Mouse (Mus musculus) liver, embryonic 15.5 days (tissue): ENCODE results near the gene Xpo4. TPM values are rescaled to one million over a fixed set of nuclear protein-coding genes. Genes with fewer than 3 reads are reported as not detected.

Experiments
- ATAC-seq: fragments of 200-750 bp; cut with Nextera tagmentation; 2 replicates; pipeline ENCODE4 v1.8.0; 2017; ENCODE audit warnings: moderate number of reproducible peaks, mild to moderate bottlenecking, moderate library complexity; ENCODE audit not compliant: insufficient read depth
- H3K27ac ChIP-seq: fragments of 300-500 bp; sonication (generic); replicated peaks from 2 replicates; pipeline ENCODE4 v1.5.1; 2015; ENCODE audit warnings: mild to moderate bottlenecking, inconsistent platforms
- H3K27me3 ChIP-seq: fragments of 300-500 bp; sonication (generic); 2 replicates; pipeline ENCODE4 v1.6.1; 2015; ENCODE audit warnings: mild to moderate bottlenecking, inconsistent platforms
- H3K36me3 ChIP-seq: fragments of 300-500 bp; sonication (generic); replicated peaks from 2 replicates; pipeline ENCODE4 v1.6.1; 2015; ENCODE audit warnings: moderate library complexity, mild to moderate bottlenecking, inconsistent platforms
- H3K4me1 ChIP-seq: fragments of 300-500 bp; sonication (generic); replicated peaks from 2 replicates; pipeline ENCODE4 v1.6.1; 2015; ENCODE audit warnings: inconsistent platforms
- H3K4me2 ChIP-seq: fragments of 300-500 bp; sonication (generic); 2 replicates; pipeline ENCODE4 v1.6.1; 2015; ENCODE audit warnings: moderate library complexity, mild to moderate bottlenecking, inconsistent platforms
- H3K4me3 ChIP-seq: fragments of 300-500 bp; sonication (generic); replicated peaks from 2 replicates; pipeline ENCODE4 v1.5.1; 2015; ENCODE audit warnings: mild to moderate bottlenecking, inconsistent platforms
- H3K9ac ChIP-seq: fragments of 300-500 bp; sonication (generic); 2 replicates; pipeline ENCODE4 v1.6.1; 2015; ENCODE audit warnings: moderate library complexity, mild to moderate bottlenecking, inconsistent platforms
- H3K9me3 ChIP-seq: fragments of 300-500 bp; sonication (generic); replicated peaks from 2 replicates; pipeline ENCODE4 v1.6.1; 2016; ENCODE audit warnings: inconsistent platforms
- WGBS: fragments of 180-500 bp; shearing (Covaris S2); methylation state at CpG from one replicate; pipeline ENCODE4 v1.1.7; 2015; ENCODE audit warnings: mixed read lengths; ENCODE audit not compliant: insufficient replicate concordance; 5-methylcytosine and 5-hydroxymethylcytosine counted together
- polyA plus RNA-seq: library from polyadenylated mRNA; unstranded; fragments of >200 nt; fragmentation: Nextera tagmentation; extraction: Ambion mirVana; gene quantifications from 2 replicates; pipeline ENCODE4 v1.2.1, GENCODE M21; 2015

The Xpo4 gene
- polyA plus RNA-seq, 1 experiment from 2014 or later: 11.8 TPM

DNA sequence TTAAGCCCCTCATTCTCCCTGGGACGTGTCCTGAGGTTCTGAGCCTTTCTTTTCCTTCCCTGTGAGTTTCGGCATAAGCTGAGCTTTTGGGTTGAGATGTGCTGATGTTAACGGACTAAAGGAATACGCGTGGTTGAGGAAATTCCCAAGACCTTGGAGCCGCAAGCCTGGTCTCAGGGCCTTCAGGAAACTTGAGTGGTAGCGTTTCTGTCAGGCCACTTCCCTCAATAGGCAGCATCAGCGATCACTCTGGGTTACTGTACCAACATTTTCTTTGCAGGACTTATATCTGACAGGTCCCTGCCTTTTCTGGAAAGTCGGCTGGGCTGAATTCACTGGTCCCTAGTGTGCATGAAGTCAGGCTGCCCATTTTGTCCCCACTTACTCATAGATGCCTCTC, 128.4 kb downstream of the Xpo4 start:
- Histone ChIP-seq H3K9ac (no peak overlapping the region), H3K4me2 (no peak overlapping the region), H3K27ac (no peak overlapping the region), H3K27me3 (peaks cover 10% of the 10 kb centered on the region; the same call in 1 of the 2 replicates), H3K4me1 (no peaks in the 10 kb centered on the region), H3K4me3 (no peak overlapping the region), H3K9me3 (no peaks in the 10 kb centered on the region), H3K36me3 (no peaks in the 10 kb centered on the region)
- 58% methylated on average over 9 of the region's 9 CpGs for WGBS
- no peak for ATAC-seq

GRCm38 (mm10) chr14:57535646-57536045, 129.6 kb downstream of the Xpo4 start:
- no peak overlapping the region for H3K4me2 ChIP-seq
- no peak overlapping the region for H3K4me3 ChIP-seq
- ATAC-seq: no peak
- H3K9ac ChIP-seq: no peak overlapping the region
- no peak overlapping the region for H3K27ac ChIP-seq
- no peaks in the 10 kb centered on the region for H3K9me3 ChIP-seq
- peaks cover 10% of the 10 kb centered on the region; the same call in 1 of the 2 replicates for H3K27me3 ChIP-seq
- 56% methylated on average over 6 of the region's 6 CpGs for WGBS
- no peaks in the 10 kb centered on the region for H3K36me3 ChIP-seq
- no peaks in the 10 kb centered on the region for H3K4me1 ChIP-seq

DNA sequence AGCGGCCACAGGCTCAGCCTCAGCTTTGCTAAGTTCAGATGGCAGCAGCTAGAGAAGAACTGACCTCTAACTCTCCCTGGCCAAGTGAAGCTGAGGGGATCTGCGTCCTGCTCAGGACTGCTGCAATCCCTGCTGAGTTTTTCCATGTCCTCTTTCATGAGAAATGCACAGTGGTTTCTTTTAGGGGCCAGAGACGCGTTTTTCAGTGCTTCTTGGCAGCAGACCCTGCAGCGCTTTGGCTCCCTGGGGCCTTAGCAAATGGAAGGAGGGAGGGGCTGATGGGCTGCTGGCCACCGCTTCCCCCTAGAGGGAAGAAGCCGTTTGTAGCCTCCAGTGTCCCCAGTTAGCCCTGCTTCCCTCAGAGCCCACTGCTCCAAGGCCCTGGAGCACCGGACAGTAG, 130.3 kb downstream of the Xpo4 start:
- Histone ChIP-seq H3K27me3 (peaks cover 10% of the 10 kb centered on the region; the same call in 1 of the 2 replicates), H3K27ac (no peak overlapping the region), H3K36me3 (no peaks in the 10 kb centered on the region), H3K4me1 (no peaks in the 10 kb centered on the region), H3K9me3 (no peaks in the 10 kb centered on the region), H3K4me2 (no peak overlapping the region), H3K9ac (no peak overlapping the region), H3K4me3 (no peak overlapping the region)
- no peak for ATAC-seq
- WGBS: 40% methylated on average over 8 of the region's 8 CpGs

- H3K4me2 ChIP-seq: no peak overlapping the region
- WGBS: 35% methylated on average over 5 of the region's 5 CpGs
- H3K9me3 ChIP-seq: no peaks in the 10 kb centered on the region
- 0 out of 2 replicates have a peak, but pooled peaks cover 3% of the 10 kb centered on the region for H3K4me1 ChIP-seq
- no peak for ATAC-seq
- H3K36me3 ChIP-seq: no peaks in the 10 kb centered on the region
- H3K4me3 ChIP-seq: no peak overlapping the region
- H3K27me3 ChIP-seq: peaks cover 10% of the 10 kb centered on the region; the same call in 1 of the 2 replicates
- H3K9ac ChIP-seq: no peak overlapping the region
- H3K27ac ChIP-seq: no peak overlapping the region
Measured at GRCm38 (mm10) chr14:57534346-57534745, 130.9 kb downstream of the Xpo4 start.

- H3K36me3 ChIP-seq: no peaks in the 10 kb centered on the region
- no peak for ATAC-seq
- H3K9me3 ChIP-seq: no peaks in the 10 kb centered on the region
- peaks cover 10% of the 10 kb centered on the region; the same call in 1 of the 2 replicates for H3K27me3 ChIP-seq
- 49% methylated on average over 11 of the region's 11 CpGs for WGBS
- H3K4me3 ChIP-seq: no peak overlapping the region
- no peak overlapping the region for H3K9ac ChIP-seq
- no peak overlapping the region for H3K4me2 ChIP-seq
- H3K4me1 ChIP-seq: 0 out of 2 replicates have a peak, but pooled peaks cover 3% of the 10 kb centered on the region
- no peak overlapping the region for H3K27ac ChIP-seq
Measured at GRCm38 (mm10) chr14:57533841-57534240, 131.4 kb downstream of the Xpo4 start.

- Histone ChIP-seq H3K9ac (no peak overlapping the region), H3K4me1 (0 out of 2 replicates have a peak, but pooled peaks cover 3% of the 10 kb centered on the region), H3K9me3 (no peaks in the 10 kb centered on the region), H3K36me3 (no peaks in the 10 kb centered on the region), H3K4me3 (no peak overlapping the region), H3K27me3 (peaks cover 16% of the 10 kb centered on the region; the same call in 1 of the 2 replicates), H3K27ac (no peak overlapping the region), H3K4me2 (no peak overlapping the region)
- no peak for ATAC-seq
- WGBS: 39% methylated on average over 3 of the region's 3 CpGs
Measured at GRCm38 (mm10) chr14:57533214-57533613, 132.0 kb downstream of the Xpo4 start.

DNA sequence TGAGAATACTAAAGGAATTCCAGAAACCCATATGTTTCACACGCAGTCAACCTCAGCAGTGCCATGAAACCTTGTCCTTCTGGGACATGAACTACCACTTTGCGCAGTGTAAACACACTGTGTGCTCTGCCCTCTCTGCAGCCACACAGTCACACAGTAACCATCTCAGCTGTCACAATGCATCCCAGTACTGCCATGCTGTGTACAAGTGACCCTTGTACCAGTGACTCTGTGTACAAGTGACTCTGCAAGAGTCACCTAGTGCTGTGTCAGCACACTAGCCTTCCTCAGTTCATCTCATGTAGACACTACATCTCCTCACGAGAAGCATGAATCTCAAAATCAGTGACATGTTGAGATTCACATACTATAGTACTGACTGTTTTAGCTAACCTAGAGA, 132.7 kb downstream of the Xpo4 start:
- Histone ChIP-seq H3K27me3 (peaks cover 21% of the 10 kb centered on the region), H3K9me3 (no peaks in the 10 kb centered on the region), H3K36me3 (no peaks in the 10 kb centered on the region), H3K9ac (no peak overlapping the region), H3K4me2 (no peak overlapping the region), H3K4me3 (no peak overlapping the region), H3K27ac (no peak overlapping the region), H3K4me1 (0 out of 2 replicates have a peak, but pooled peaks cover 3% of the 10 kb centered on the region)
- ATAC-seq: no peak
- 67% methylated on average over 3 of the region's 3 CpGs for WGBS

DNA sequence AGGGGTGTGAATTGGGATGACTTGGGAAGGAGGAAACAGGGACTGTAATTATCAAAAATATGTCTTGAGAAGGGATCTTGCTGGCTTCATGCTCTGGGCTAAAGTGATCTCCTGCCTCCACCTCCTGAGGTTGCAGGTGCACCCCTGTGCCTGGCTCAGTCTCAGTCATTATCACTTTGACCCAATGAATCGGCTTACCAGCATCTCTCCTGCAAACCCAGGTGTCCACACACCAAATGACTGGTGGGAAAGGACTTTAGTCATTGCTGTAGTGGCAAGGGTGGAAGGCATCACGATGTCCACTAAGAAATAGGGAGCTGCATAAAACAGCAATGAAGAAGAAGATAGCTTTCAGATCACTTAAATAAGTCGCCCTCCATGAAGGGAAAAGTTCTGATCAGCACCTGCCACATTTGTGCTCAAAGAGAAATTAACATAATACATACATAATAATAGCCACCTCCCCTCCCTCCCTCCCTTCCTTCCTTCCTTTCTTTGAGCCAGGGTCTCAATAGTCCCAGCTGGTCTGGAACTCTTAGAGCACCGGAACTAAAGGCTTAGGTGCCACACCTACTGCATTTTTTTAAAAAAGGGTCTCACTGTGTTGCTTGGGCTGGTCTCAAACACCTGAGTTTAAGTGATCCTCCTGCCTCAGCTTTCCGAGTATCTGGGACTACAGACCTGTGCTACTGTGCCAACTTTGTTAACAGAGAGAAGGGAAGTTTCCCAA, 135.3 kb downstream of the Xpo4 start:
- H3K27ac ChIP-seq: no peak overlapping the region
- H3K27me3 ChIP-seq: peaks cover 47% of the 10 kb centered on the region
- H3K9ac ChIP-seq: no peak overlapping the region
- WGBS: 48% methylated on average over 5 of the region's 5 CpGs
- H3K4me1 ChIP-seq: peaks cover 14% of the 10 kb centered on the region
- no peaks in the 10 kb centered on the region for H3K9me3 ChIP-seq
- ATAC-seq: no peak
- H3K4me3 ChIP-seq: no peak overlapping the region
- H3K36me3 ChIP-seq: no peaks in the 10 kb centered on the region
- no peak overlapping the region for H3K4me2 ChIP-seq

DNA sequence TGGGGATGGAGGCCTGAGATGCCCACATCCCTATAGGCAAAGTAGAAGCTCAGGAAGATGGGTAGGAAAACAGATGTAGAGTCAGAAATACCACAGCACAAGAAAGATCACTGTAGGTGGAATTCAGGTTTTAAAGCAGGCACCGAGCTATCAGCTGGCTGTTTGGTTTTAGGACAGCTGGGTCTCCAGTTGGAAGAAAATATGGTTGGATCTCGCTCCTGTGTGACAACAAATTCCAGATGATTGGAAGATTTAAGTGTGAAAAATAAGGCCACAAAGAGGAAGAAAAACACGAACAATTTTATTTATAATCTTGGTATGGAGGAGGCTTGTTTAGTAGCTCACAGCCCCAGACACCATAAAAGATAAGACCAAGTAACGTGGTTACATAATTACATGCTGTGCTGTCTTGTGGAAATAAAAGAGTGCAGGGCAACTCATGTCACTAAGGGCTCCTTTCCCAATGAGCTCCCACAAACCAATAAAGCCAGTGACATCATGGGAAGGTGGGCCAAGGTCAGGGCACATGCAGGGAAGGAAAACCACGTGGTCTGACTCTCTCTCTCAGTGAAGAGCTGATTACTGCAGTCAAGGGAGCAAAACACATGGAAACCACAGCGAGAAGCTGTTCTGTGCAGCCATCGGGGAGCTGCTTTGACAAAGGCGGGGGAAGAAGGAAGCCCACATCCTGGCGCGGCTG, 136.0 kb downstream of the Xpo4 start:
- Histone ChIP-seq H3K27me3 (peaks cover 47% of the 10 kb centered on the region), H3K4me3 (no peak overlapping the region), H3K4me2 (no peak overlapping the region), H3K4me1 (peaks cover 18% of the 10 kb centered on the region), H3K36me3 (no peaks in the 10 kb centered on the region), H3K9me3 (no peaks in the 10 kb centered on the region), H3K27ac (no peak overlapping the region), H3K9ac (no peak overlapping the region)
- no peak for ATAC-seq
- 25% methylated on average over 10 of the region's 10 CpGs for WGBS

- Histone ChIP-seq H3K27me3 (peaks cover 61% of the 10 kb centered on the region), H3K27ac (no peak overlapping the region), H3K4me2 (no peak overlapping the region), H3K4me3 (no peak overlapping the region), H3K9ac (no peak overlapping the region), H3K36me3 (no peaks in the 10 kb centered on the region), H3K4me1 (peaks cover 18% of the 10 kb centered on the region), H3K9me3 (no peaks in the 10 kb centered on the region)
- ATAC-seq: no peak
- 46% methylated on average over 2 of the region's 2 CpGs for WGBS
Measured at GRCm38 (mm10) chr14:57527598-57527997, 137.6 kb downstream of the Xpo4 start.
